Mouse (Mus musculus) CH12.LX (cell line): ENCODE results near the gene 1190005I06Rik. TPM values are rescaled to one million over a fixed set of nuclear protein-coding genes. Genes with fewer than 3 reads are reported as not detected.

Experiments
- DNase-seq: peaks from one replicate; pipeline ENCODE4 v3.0.0-alpha.2; 2013; ENCODE audit errors: extremely low read depth
- H3K27ac ChIP-seq: 2 replicates; pipeline ENCODE4 v1.5.1; 2012; ENCODE audit warnings: low read depth, mild to moderate bottlenecking, control low read depth, moderate library complexity; ENCODE audit not compliant: insufficient read depth
- H3K27me3 ChIP-seq: replicated peaks from 2 replicates; pipeline ENCODE3; 2012; ENCODE audit warnings: inconsistent platforms
- H3K36me3 ChIP-seq, 2 experiments: replicated peaks in 1 of 2; 2 replicates each; pipeline versions ENCODE3 to v1.6.1; 2012; ENCODE audit warnings: inconsistent platforms in 1 of 2, low read length in 1 of 2, mild to moderate bottlenecking in 1 of 2, mixed read lengths in 1 of 2, moderate library complexity in 1 of 2; ENCODE audit not compliant: control insufficient read depth in 1 of 2, insufficient read depth in 1 of 2
- H3K4me1 ChIP-seq, 2 experiments: 2 replicates each; pipeline ENCODE4 v1.6.1; 2012; ENCODE audit warnings: inconsistent platforms in 1 of 2, moderate library complexity in 1 of 2; ENCODE audit not compliant: insufficient read depth in 2 of 2, control insufficient read depth in 1 of 2
- H3K4me2 ChIP-seq: 2 replicates; pipeline ENCODE4 v1.6.1; 2012; ENCODE audit warnings: low read depth, mild to moderate bottlenecking, control low read depth; ENCODE audit not compliant: poor library complexity, insufficient read depth, severe bottlenecking
- H3K4me3 ChIP-seq, 3 experiments: fragments of 150-350 bp in 1 of 3; sonication (generic) in 1 of 3; replicated peaks in 1 of 3; 2 replicates each; pipeline versions ENCODE3 to v1.5.1; 2011 to 2012; ENCODE audit warnings: low read depth in 2 of 3, low read length in 2 of 3, mild to moderate bottlenecking in 2 of 3, moderate library complexity in 2 of 3, control low read depth in 1 of 3, improper control_type of control experiment in 1 of 3, inconsistent platforms in 1 of 3, mixed read lengths in 1 of 3; ENCODE audit not compliant: poor library complexity in 1 of 3
- H3K79me2 ChIP-seq: replicated peaks from 2 replicates; pipeline ENCODE4 v1.6.1; 2012; ENCODE audit warnings: mild to moderate bottlenecking, moderate library complexity; ENCODE audit not compliant: control insufficient read depth, poor library complexity, insufficient read depth, severe bottlenecking; ENCODE audit errors: extremely low read depth
- H3K9ac ChIP-seq: 2 replicates; pipeline ENCODE4 v1.6.1; 2012; ENCODE audit warnings: low read depth, mild to moderate bottlenecking, control low read depth, moderate library complexity; ENCODE audit not compliant: insufficient read depth
- H3K9me3 ChIP-seq: replicated peaks from 2 replicates; pipeline ENCODE3; 2012; ENCODE audit warnings: low read length, inconsistent platforms, mixed read lengths
- CHD1 ChIP-seq: IDR thresholded peaks from 2 replicates; pipeline ENCODE4 v1.6.1; 2012; ENCODE audit warnings: low read depth, low read length, improper control_type of control experiment, inconsistent platforms
- CHD2 ChIP-seq: IDR thresholded peaks from 2 replicates; pipeline ENCODE4 v1.6.1; 2011; ENCODE audit warnings: low read length, improper control_type of control experiment
- CTCF ChIP-seq, 2 experiments: IDR thresholded peaks in 1 of 2; conservative IDR thresholded peaks in 1 of 2; 2 replicates each; pipeline ENCODE4 v1.5.1; 2011 to 2012; ENCODE audit warnings: low read depth in 2 of 2, low read length in 2 of 2, improper control_type of control experiment in 1 of 2, inconsistent platforms in 1 of 2, mild to moderate bottlenecking in 1 of 2, moderate library complexity in 1 of 2
- E2F4 ChIP-seq: IDR thresholded peaks from 2 replicates; pipeline ENCODE4 v1.6.1; 2011; ENCODE audit warnings: low read depth, low read length, improper control_type of control experiment; ENCODE audit not compliant: insufficient replicate concordance
- EP300 ChIP-seq: IDR thresholded peaks from 2 replicates; pipeline ENCODE4 v1.6.1; 2011; ENCODE audit warnings: low read length, improper control_type of control experiment
- ETS1 ChIP-seq: conservative IDR thresholded peaks from 2 replicates; pipeline ENCODE4 v1.6.1; 2012; ENCODE audit warnings: low read depth, mild to moderate bottlenecking, inconsistent platforms, low read length, improper control_type of control experiment, moderate library complexity
- GABPA ChIP-seq: IDR thresholded peaks from 2 replicates; pipeline ENCODE4 v1.6.1; 2012; ENCODE audit warnings: low read depth, low read length, improper control_type of control experiment, inconsistent platforms; ENCODE audit not compliant: insufficient replicate concordance
- IRF4 ChIP-seq: IDR thresholded peaks from 2 replicates; pipeline ENCODE4 v1.6.1; 2014; ENCODE audit warnings: low read depth, mild to moderate bottlenecking, inconsistent platforms, low read length, improper control_type of control experiment
- KAT2A ChIP-seq: IDR thresholded peaks from 2 replicates; pipeline ENCODE4 v1.6.1; 2012; ENCODE audit warnings: low read length, improper control_type of control experiment, inconsistent platforms; ENCODE audit not compliant: insufficient replicate concordance
- MAFK ChIP-seq: IDR thresholded peaks from 2 replicates; pipeline ENCODE4 v1.6.1; 2011; ENCODE audit warnings: low read length, improper control_type of control experiment; ENCODE audit not compliant: insufficient replicate concordance
- MAX ChIP-seq: IDR thresholded peaks from 2 replicates; pipeline ENCODE4 v1.6.1; 2011; ENCODE audit warnings: low read length, improper control_type of control experiment
- MEF2A ChIP-seq: IDR thresholded peaks from 2 replicates; pipeline ENCODE4 v1.6.1; 2014; ENCODE audit warnings: low read depth, mild to moderate bottlenecking, inconsistent platforms, low read length, improper control_type of control experiment, borderline replicate concordance
- MXI1 ChIP-seq: IDR thresholded peaks from 2 replicates; pipeline ENCODE4 v1.6.1; 2011; ENCODE audit warnings: mild to moderate bottlenecking, low read depth, low read length, improper control_type of control experiment
- MYC ChIP-seq: IDR thresholded peaks from 2 replicates; pipeline ENCODE4 v1.6.1; 2011; ENCODE audit warnings: low read depth, mild to moderate bottlenecking, improper control_type of control experiment, low read length
- NRF1 ChIP-seq: IDR thresholded peaks from 2 replicates; pipeline ENCODE4 v1.6.1; 2014; ENCODE audit warnings: low read depth, mild to moderate bottlenecking, inconsistent platforms, low read length, improper control_type of control experiment, moderate library complexity
- POLR2A ChIP-seq: IDR thresholded peaks from 2 replicates; pipeline ENCODE4 v1.6.1; 2011; ENCODE audit warnings: low read depth, mild to moderate bottlenecking, improper control_type of control experiment, low read length
- POLR2AphosphoS2 ChIP-seq: IDR thresholded peaks from 2 replicates; pipeline ENCODE4 v1.6.1; 2011; ENCODE audit warnings: low read depth, low read length, improper control_type of control experiment
- RAD21 ChIP-seq: IDR thresholded peaks from 2 replicates; pipeline ENCODE4 v1.6.1; 2011; ENCODE audit warnings: low read depth, mild to moderate bottlenecking, low read length, improper control_type of control experiment, moderate library complexity
- RCOR1 ChIP-seq: conservative IDR thresholded peaks from 2 replicates; pipeline ENCODE4 v1.6.1; 2012; ENCODE audit warnings: low read depth, mild to moderate bottlenecking, inconsistent platforms, low read length, improper control_type of control experiment
- SMC3 ChIP-seq: IDR thresholded peaks from 2 replicates; pipeline ENCODE4 v1.6.1; 2011; ENCODE audit warnings: low read depth, low read length, improper control_type of control experiment
- UBTF ChIP-seq: IDR thresholded peaks from 2 replicates; pipeline ENCODE4 v1.6.1; 2012; ENCODE audit warnings: low read depth, mild to moderate bottlenecking, inconsistent platforms, low read length, improper control_type of control experiment, moderate library complexity
- USF1 ChIP-seq: IDR thresholded peaks from 2 replicates; pipeline ENCODE4 v1.6.1; 2014; ENCODE audit warnings: low read depth, mild to moderate bottlenecking, inconsistent platforms, low read length, improper control_type of control experiment
- ZKSCAN1 ChIP-seq: IDR thresholded peaks from 2 replicates; pipeline ENCODE4 v1.6.1; 2012; ENCODE audit warnings: low read depth, inconsistent platforms, low read length, improper control_type of control experiment, borderline replicate concordance
- ZNF384 ChIP-seq: IDR thresholded peaks from 2 replicates; pipeline ENCODE4 v1.6.1; 2012; ENCODE audit warnings: low read depth, low read length, improper control_type of control experiment, inconsistent platforms
- dilution Hi-C: fragments of 300-500 bp; cut with MboI; formaldehyde crosslinking; loops from 2 replicates; pipeline ENCODE4 v1.14.3; 2020; ENCODE audit warnings: low sequenced_read_pairs; ENCODE audit not compliant: extremely low pct_unique_long_range_greater_than_20kb, extremely low pct_ligation_motif_present
- in situ Hi-C: fragments of 300-500 bp; cut with MboI; formaldehyde crosslinking; loops from 3 replicates; pipeline ENCODE4 v1.14.3; 2019; ENCODE audit warnings: low sequenced_read_pairs, low pct_ligation_motif_present, low pct_unique_long_range_greater_than_20kb, mixed read lengths
- polyA plus RNA-seq: library from polyadenylated mRNA; unstranded; fragments of >175 nt; gene quantifications from 2 replicates; pipeline ENCODE4 v1.2.1, GENCODE M21; 2012; ENCODE audit warnings: low read depth; ENCODE audit not compliant: insufficient read length
- total RNA-seq, 2 experiments: library from RNA; depleted of rRNA; stranded (reverse); fragments of 300-350 nt in 1 of 2; fragments of >200 nt in 1 of 2; gene quantifications; 2 replicates each; pipeline ENCODE4 v1.2.3; 2012 to 2014

Gene 1190005I06Rik
- total and polyA plus RNA-seq, 3 experiments, result 0.36 to 0.85 TPM; not detected in 1

DNA sequence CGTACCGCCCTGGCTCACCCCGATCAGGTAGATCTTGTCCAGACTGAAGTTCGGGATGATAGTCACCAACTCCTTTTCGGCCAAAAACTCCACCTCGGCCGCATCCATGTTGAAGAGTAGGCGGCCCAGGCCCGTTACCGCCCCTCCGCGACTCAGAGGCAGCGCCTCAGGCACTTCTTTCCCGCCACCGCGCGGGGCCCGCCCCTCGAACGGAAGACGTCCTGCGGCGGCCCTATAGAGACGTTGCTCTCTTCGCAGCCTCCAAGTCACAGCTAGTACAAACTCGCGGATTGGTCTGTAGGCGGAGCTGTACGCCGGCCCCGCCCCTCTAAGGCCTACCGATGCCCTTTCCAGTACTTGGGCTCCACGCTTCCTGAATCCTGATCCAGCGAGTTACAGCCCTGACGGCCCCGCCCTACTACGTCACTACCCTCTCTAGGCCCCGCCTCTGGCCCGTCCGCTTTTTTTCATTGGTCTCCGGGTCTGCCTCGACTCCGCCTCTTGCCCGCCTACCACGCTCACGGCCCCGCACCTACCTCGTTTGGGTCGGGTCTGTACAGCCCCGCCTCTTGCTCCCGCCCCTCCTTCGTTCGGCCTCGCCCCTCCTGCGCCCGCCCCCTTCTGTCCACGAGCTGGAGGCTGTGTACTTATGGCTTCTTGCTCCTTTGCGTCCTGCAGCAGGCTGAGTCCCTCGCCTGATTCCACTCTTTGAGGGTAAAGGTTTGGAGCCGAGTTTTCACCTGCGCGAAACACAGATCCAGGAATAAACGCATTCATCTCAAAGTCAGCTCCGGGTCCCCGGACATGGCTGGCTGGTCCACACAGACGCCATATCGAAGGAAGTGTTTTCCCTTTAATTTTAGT lies 58.3 kb downstream of the 1190005I06Rik start, which contains the start of gene Gins2 (continued):
- TF ChIP-seq CTCF (conservative IDR thresholded peaks at IDR 0.05 in 1 of 2, IDR thresholded peaks at IDR 0.05 in 1 of 2; ENCODE audit: low read depth in 2 of 2, low read length in 2 of 2) (no peak), MYC (no peak), RAD21 (no peak), EP300 (no peak)
- TF ChIP-seq, all 38 proteins: peak for 17

- in situ Hi-C loops (no loop called here), dilution Hi-C loops (no loop called here)
- Histone ChIP-seq H3K4me3 (no peak overlapping the region), H3K9ac (no peak overlapping the region), H3K4me1 (peaks cover 3 to 16% of the 10 kb centered on the region in 2 experiments; a peak in 3 of 4 replicates), H3K27ac (no peak overlapping the region), H3K27me3 (no peaks in the 10 kb centered on the region), H3K9me3 (no peaks in the 10 kb centered on the region), H3K36me3 (peaks cover 46 to 65% of the 10 kb centered on the region in 2 experiments), H3K79me2 (peaks cover 17% of the 10 kb centered on the region), H3K4me2 (no peak overlapping the region)
- DNase-seq, result no peak
- TF ChIP-seq CHD2 (no peak), EP300 (no peak), RCOR1 (no peak), CHD1 (no peak)
Observed at GRCm38 (mm10) chr8:120585521-120585920, 61.9 kb downstream of the 1190005I06Rik start.

GRCm38 (mm10) chr8:120581811-120582210 lies 65.6 kb downstream of the 1190005I06Rik start:
- H3K4me1 ChIP-seq, result no peaks in the 10 kb centered on the region
- dilution Hi-C loops, result no loop called here
- H3K4me2 ChIP-seq, result no peak overlapping the region
- H3K79me2 ChIP-seq, result no peaks in the 10 kb centered on the region
- H3K9ac ChIP-seq, result no peak overlapping the region
- H3K9me3 ChIP-seq, result no peaks in the 10 kb centered on the region
- in situ Hi-C loops, result no loop called here
- H3K4me3 ChIP-seq, result no peak overlapping the region
- H3K36me3 ChIP-seq, result peaks cover 76 to 92% of the 10 kb centered on the region in 2 experiments
- TF ChIP-seq USF1 (no peak), SMC3 (no peak), MEF2A (no peak), ETS1 (no peak), CHD1 (no peak), KAT2A (no peak), NRF1 (no peak), IRF4 (no peak), MXI1 (no peak), UBTF (no peak), MAX (no peak), MYC (no peak), ZNF384 (no peak), CTCF (conservative IDR thresholded peaks at IDR 0.05 in 1 of 2, IDR thresholded peaks at IDR 0.05 in 1 of 2; ENCODE audit: low read depth in 2 of 2, low read length in 2 of 2) (no peak), POLR2AphosphoS2 (no peak), ZKSCAN1 (no peak), E2F4 (no peak), GABPA (no peak), POLR2A (no peak), MAFK (no peak)
- H3K27me3 ChIP-seq, result no peaks in the 10 kb centered on the region
- no peak overlapping the region for H3K27ac ChIP-seq
- DNase-seq, result no peak
